Mouse (Mus musculus) E14TG2a.4 (cell line): ENCODE results near the gene Zfp952.

Experiments
- H3K27me3 ChIP-seq: 2 replicates; pipeline ENCODE4 v1.6.1; 2014; ENCODE audit warnings: low read length, control low read depth; ENCODE audit not compliant: insufficient read depth
- H3K36me3 ChIP-seq: 2 replicates; pipeline ENCODE4 v1.6.1; 2014; ENCODE audit warnings: low read length, control low read depth; ENCODE audit not compliant: insufficient read depth
- H3K4me1 ChIP-seq: replicated peaks from 2 replicates; pipeline ENCODE4 v1.6.1; 2014; ENCODE audit warnings: low read depth, low read length, control low read depth
- H3K4me3 ChIP-seq: replicated peaks from 2 replicates; pipeline ENCODE4 v1.5.1; 2014; ENCODE audit warnings: mild to moderate bottlenecking, low read length
- H3K9me3 ChIP-seq: 2 replicates; pipeline ENCODE4 v1.6.1; 2014; ENCODE audit warnings: low read length, control low read depth
- CTCF ChIP-seq: conservative IDR thresholded peaks from 2 replicates; pipeline ENCODE4 v1.5.1; 2014; ENCODE audit warnings: low read length
- NANOG ChIP-seq: IDR thresholded peaks from 2 replicates; pipeline ENCODE4 v1.6.1; 2014; ENCODE audit warnings: borderline replicate concordance, low read length, mixed read lengths
- POU5F1 ChIP-seq: IDR thresholded peaks from 2 replicates; pipeline ENCODE4 v1.6.1; 2014; ENCODE audit warnings: low read length, borderline replicate concordance

The Zfp952 gene

DNA sequence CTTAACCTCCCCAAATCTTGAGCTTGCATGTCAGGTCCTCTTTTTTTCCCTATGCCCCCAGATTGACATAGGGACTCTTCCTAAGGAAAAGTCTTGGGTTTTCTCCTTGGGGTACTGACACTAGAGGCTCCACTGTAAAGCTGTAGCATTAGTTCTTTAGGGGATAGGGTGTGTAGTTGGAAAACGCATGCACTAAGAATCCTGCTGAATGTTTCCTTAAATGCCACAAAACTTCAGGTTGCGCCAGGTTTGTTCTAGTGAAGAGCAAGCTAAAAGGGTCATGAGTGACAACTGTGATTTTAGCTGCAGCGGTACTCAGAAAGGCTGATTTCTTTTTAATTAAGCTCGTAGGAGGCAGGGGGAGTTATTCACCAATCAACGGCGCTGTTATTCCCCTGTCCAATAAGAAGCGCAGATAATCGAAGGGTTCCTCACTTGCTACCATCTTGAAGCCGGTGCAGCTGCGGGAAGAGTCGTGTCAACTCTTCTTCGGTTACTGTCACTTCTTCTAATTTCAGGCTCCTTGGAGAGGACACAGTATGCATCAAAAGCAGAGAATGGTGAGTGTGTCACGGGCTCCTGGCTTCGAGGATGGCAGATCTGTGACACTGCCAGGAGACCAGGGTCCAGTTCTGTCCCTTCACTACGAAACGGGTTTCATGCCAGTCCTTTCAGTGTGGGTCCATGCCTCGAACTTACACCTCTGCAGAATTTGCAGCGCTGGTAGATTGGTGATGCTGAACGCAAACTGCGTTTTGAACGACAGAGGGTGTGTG, at the start of gene Zfp952:
Gene Zfp952, plus strand, starts transcription at position 431 of the 776 bp plus-strand sequence.
- Histone ChIP-seq H3K9me3 (no peaks in the 10 kb centered on the region), H3K4me3 (peak within 1 kb of the TSS; percentile 90), H3K27me3 (no peaks in the 10 kb centered on the region), H3K36me3 (peaks cover 13% of the 10 kb centered on the region; the same call in 1 of the 2 replicates), H3K4me1 (peaks cover 15% of the 10 kb centered on the region)
- TF ChIP-seq POU5F1 (no peak), NANOG (no peak), CTCF (no peak)

DNA sequence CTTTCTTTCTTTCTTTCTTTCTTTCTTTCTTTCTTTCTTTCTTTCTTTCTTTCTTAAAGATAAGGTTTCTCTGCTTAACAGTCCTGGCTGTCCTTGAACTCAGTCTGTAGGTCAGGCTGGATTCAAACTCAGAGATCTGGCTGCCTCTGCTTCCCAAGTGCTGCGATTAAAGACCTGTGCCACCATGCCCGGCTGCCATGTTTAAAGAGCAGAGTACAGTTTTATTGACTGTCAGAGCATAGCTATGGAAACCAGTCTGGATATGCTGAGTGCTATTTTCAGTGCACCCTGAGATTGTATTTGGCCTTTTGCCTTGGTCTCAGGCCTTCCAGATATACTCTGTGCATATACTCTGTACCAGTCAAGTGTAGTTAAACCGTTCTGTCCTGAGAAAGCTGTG, 49.3 kb upstream of the Zfp952 start:
- Histone ChIP-seq H3K4me3 (no peak overlapping the region), H3K27me3 (no peaks in the 10 kb centered on the region), H3K9me3 (no peaks in the 10 kb centered on the region), H3K36me3 (peaks cover 33% of the 10 kb centered on the region), H3K4me1 (peaks cover 31% of the 10 kb centered on the region)
- no peak for TF ChIP-seq NANOG
- no peak for TF ChIP-seq POU5F1
- TF ChIP-seq CTCF, result no peak

DNA sequence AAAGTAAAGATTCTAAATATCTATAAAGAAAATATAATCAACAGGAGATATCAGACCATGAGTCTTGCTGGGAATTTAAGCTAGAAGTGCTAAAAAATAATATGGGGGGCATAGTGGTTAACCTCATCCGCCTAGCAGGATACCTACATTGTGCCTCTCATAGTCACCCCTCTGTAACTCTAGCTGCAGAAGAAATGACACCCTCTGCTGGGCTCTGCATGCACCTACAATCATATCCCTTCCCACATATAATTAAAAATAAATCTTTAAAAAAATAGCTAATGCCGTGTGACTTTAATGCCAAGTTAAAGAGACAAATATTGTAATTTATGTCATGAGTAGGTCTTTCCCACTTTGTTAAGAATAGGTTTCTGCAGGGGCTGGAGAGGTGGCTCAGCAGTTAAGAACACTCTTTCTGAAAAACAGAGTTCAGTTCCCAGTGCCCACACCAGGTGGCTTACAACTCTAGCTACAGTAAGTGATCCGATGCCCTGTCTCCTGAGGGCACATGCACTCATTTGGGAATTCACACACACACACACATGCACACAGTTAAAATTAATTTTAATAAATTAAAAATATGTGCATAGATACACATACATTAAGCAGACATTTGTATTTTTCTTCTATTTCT, 48.4 kb upstream of the Zfp952 start:
- Histone ChIP-seq H3K9me3 (no peaks in the 10 kb centered on the region), H3K36me3 (peaks cover 32% of the 10 kb centered on the region), H3K27me3 (no peaks in the 10 kb centered on the region), H3K4me3 (no peak overlapping the region), H3K4me1 (peaks cover 33% of the 10 kb centered on the region)
- TF ChIP-seq NANOG (no peak), CTCF (peak; percentile 36; the same call in 1 of the 2 replicates)

GRCm38 (mm10) chr17:32946716-32947115, 46.2 kb upstream of the Zfp952 start:
- Histone ChIP-seq H3K27me3 (0 out of 2 replicates have a peak, but pooled peaks cover 1% of the 10 kb centered on the region), H3K4me3 (peak overlapping the region; percentile 83), H3K36me3 (peaks cover 16% of the 10 kb centered on the region; the same call in 1 of the 2 replicates), H3K9me3 (no peaks in the 10 kb centered on the region), H3K4me1 (peaks cover 48% of the 10 kb centered on the region)
- TF ChIP-seq NANOG (no peak), CTCF (no peak), POU5F1 (no peak)

DNA sequence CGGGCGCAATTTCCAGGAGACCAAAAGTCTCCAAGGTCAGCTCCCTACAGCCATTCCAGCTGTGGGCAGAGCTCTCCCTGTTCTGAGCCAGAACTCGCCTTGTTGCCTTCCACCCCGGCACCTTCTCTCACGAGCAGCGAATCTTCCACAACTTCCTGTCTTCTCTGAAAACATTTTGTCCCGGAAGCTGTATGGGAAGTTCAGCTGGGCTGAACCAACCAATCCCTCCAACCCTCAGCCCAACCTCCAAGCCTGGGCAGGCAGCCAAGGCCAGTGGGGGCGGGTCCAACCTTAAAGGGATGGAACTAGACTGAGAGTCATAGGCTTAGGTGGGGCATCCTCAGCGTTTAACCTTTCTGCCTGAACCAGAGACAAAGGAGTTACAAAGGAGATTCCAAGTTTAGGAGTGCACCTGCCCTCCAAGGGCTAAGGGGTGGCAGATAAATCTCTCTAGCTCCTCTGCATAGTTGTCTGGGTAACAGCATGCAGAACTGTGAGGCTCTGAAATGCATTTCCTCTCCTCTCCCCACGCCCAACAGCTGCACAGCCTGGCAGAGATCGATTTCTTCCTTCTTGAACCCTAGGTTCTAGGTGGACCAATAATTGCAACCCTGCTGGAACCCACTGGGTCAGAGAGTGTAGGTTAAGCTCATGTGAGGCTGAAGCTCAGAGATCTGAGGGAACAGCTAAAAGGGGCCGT, 45.6 kb upstream of the Zfp952 start, which contains the start of gene Cyp4f13:
Gene Cyp4f13, minus strand, starts transcription at position 188 of the 700 bp plus-strand sequence.
- H3K36me3 ChIP-seq, result peaks cover 16% of the 10 kb centered on the region; the same call in 1 of the 2 replicates
- no peaks in the 10 kb centered on the region for H3K9me3 ChIP-seq
- H3K4me3 ChIP-seq, result peak within 1 kb of the TSS; percentile 83
- H3K27me3 ChIP-seq, result peaks cover 8% of the 10 kb centered on the region
- peak; percentile 30; the same call in 1 of the 2 replicates for TF ChIP-seq POU5F1
- no peak for TF ChIP-seq CTCF
- H3K4me1 ChIP-seq, result peaks cover 54% of the 10 kb centered on the region

DNA sequence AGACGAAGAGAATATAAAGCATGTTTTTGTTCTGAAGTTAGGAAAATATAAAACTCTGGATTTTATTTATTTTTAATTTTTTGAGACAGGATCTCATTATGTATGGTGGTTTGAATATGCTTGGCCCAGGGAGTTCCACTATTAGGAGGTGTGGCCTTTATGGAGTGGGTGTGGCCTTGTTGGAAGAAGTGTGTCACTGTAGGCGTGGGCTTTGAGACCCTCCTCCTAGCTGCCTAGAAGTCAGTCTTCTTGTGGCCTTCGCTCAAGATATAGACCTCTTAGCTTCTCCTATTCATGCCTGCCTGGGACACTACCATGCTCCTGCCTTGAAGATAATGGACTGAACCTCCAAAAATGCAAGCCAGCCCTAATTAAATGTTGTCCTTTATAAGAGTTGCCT, 42.8 kb upstream of the Zfp952 start:
- Histone ChIP-seq H3K9me3 (no peaks in the 10 kb centered on the region), H3K4me1 (peaks cover 57% of the 10 kb centered on the region), H3K4me3 (no peak overlapping the region), H3K27me3 (peaks cover 11% of the 10 kb centered on the region), H3K36me3 (0 out of 2 replicates have a peak, but pooled peaks cover 7% of the 10 kb centered on the region)
- TF ChIP-seq CTCF (no peak), NANOG (no peak), POU5F1 (no peak)

DNA sequence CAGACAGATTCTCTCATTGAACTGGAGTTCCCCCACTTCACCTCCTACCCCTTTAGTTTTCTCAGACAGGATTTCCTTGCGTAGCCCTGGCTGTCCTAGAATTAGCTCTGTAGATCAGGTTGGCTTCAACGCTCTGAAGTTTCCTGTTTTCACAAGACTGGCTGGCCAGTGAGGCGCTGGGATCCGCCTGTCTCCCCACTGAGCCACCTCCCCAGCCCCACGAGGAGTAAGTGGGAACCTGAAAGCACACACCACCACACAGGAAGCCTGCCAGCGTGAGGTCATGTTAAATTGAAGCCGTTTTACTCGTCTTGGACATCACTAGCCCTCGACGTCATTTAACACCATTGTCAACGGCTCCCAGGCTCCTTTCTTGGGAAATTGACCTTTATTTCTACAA, 41.9 kb upstream of the Zfp952 start:
- TF ChIP-seq NANOG, result no peak
- no peak for TF ChIP-seq CTCF
- no peak for TF ChIP-seq POU5F1
- H3K4me1 ChIP-seq, result peaks cover 50% of the 10 kb centered on the region
- H3K4me3 ChIP-seq, result peak overlapping the region; percentile 71; the same call in 1 of the 2 replicates
- no peaks in the 10 kb centered on the region for H3K9me3 ChIP-seq
- no peaks in the 10 kb centered on the region for H3K36me3 ChIP-seq
- peaks cover 11% of the 10 kb centered on the region for H3K27me3 ChIP-seq

DNA sequence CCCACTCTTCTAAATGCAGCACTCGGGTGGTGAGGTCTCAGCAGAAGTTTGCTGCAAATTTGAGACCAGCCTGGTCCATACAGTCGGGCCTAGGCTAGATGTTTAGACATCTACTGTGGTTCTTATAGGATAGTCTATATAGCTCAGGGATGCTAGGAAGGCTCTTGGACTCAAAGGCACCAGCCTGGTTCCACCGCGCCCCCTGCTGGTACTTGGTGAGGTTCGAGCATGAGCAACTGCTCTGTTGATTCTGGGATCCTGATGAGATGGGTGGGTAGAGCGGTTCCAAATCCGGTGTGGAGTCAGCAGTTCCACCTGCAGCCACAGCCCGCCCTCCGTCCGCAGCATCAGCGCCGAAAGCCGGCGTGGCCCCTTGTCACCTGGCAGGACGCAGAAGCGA, 41.5 kb upstream of the Zfp952 start:
- no peaks in the 10 kb centered on the region for H3K9me3 ChIP-seq
- H3K36me3 ChIP-seq, result no peaks in the 10 kb centered on the region
- no peak for TF ChIP-seq POU5F1
- TF ChIP-seq CTCF, result peak; percentile 65
- TF ChIP-seq NANOG, result no peak
- peaks cover 45% of the 10 kb centered on the region for H3K4me1 ChIP-seq
- peaks cover 11% of the 10 kb centered on the region for H3K27me3 ChIP-seq
- peak overlapping the region; percentile 71 for H3K4me3 ChIP-seq

DNA sequence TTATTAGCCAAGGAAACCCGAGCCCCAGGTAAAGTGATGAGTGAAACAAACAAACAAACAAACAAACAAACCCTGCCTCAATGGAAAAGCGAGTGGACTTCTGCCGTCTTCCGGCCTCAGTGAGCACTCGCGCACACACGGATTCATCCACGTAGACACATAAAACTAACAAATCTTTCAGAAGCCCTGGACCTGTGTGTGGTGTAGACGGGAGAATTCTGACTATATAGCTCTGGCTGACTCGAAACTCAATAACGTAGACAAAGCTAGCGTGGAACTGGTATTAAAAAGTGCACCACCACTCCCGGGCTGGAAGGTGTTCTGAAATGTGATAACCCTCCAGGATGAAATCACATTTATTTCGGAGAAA, 27.7 kb upstream of the Zfp952 start:
- Histone ChIP-seq H3K27me3 (no peaks in the 10 kb centered on the region), H3K9me3 (peaks cover 20% of the 10 kb centered on the region), H3K36me3 (no peaks in the 10 kb centered on the region), H3K4me1 (peaks cover 23% of the 10 kb centered on the region), H3K4me3 (peak overlapping the region; percentile 94)
- no peak for TF ChIP-seq NANOG
- no peak for TF ChIP-seq POU5F1
- no peak for TF ChIP-seq CTCF
